Mouse (Mus musculus): ENCODE measurements at regions not wholly inside any gene's neighbourhood (a gene's known extent, or its start where the extent isn't known, plus 50 kb on each side); places are given as distances from the start of the nearest gene placed in this dataset.

- no peak for DNase-seq (ENCODE audit: extremely low read depth, low read depth, low spot score)
Measured at GRCm38 (mm10) chr13:97527958-97528357, 232.5 kb downstream of the Gm10260 start.

GRCm38 (mm10) chr13:97524847-97525434, 235.5 kb downstream of the Gm10260 start:
- no peak for DNase-seq (ENCODE audit: extremely low read depth, low read depth, low spot score)

- DNase-seq (ENCODE audit: extremely low read depth, low read depth, low spot score), result no peak
Measured at GRCm38 (mm10) chr13:97523523-97524412, 236.7 kb downstream of the Gm10260 start.

GRCm38 (mm10) chr13:97520988-97521547, 239.4 kb downstream of the Gm10260 start:
- DNase-seq (ENCODE audit: extremely low read depth, low read depth, low spot score), result no peak

- no peak for DNase-seq (ENCODE audit: extremely low read depth, low read depth, low spot score)
Measured at GRCm38 (mm10) chr13:97516731-97517130, 243.7 kb downstream of the Gm10260 start.

- DNase-seq (ENCODE audit: extremely low read depth, low read depth, low spot score), result no peak
Measured at GRCm38 (mm10) chr13:97514421-97515066, 245.9 kb downstream of the Gm10260 start.

GRCm38 (mm10) chr13:97512521-97512920, 247.9 kb downstream of the Gm10260 start:
- no peak for DNase-seq (ENCODE audit: extremely low read depth, low read depth, low spot score)

- DNase-seq (ENCODE audit: extremely low read depth, low read depth, low spot score), result no peak
Measured at GRCm38 (mm10) chr13:97510431-97511261, 249.8 kb downstream of the Gm10260 start.

GRCm38 (mm10) chr13:97504949-97505348, 255.5 kb downstream of the Gm10260 start:
- DNase-seq (ENCODE audit: extremely low read depth, low read depth, low spot score), result no peak

GRCm38 (mm10) chr13:97503955-97504739, 256.3 kb downstream of the Gm10260 start:
- DNase-seq (ENCODE audit: extremely low read depth, low read depth, low spot score), result no peak

GRCm38 (mm10) chr13:97503391-97503790, 257.0 kb downstream of the Gm10260 start:
- no peak for DNase-seq (ENCODE audit: extremely low read depth, low read depth, low spot score)

- DNase-seq (ENCODE audit: extremely low read depth, low read depth, low spot score), result no peak
Measured at GRCm38 (mm10) chr13:97500155-97500554, 259.2 kb downstream of the Enc1 start.

GRCm38 (mm10) chr13:97498981-97499380, 258.1 kb downstream of the Enc1 start:
- no peak for DNase-seq (ENCODE audit: extremely low read depth, low read depth, low spot score)

GRCm38 (mm10) chr13:97497928-97498327, 257.0 kb downstream of the Enc1 start:
- DNase-seq (ENCODE audit: extremely low read depth, low read depth, low spot score), result no peak

GRCm38 (mm10) chr13:97494770-97495169, 253.9 kb downstream of the Enc1 start:
- no peak for DNase-seq (ENCODE audit: extremely low read depth, low read depth, low spot score)

GRCm38 (mm10) chr13:97493836-97494235, 252.9 kb downstream of the Enc1 start:
- DNase-seq (ENCODE audit: extremely low read depth, low read depth, low spot score), result no peak

- no peak for DNase-seq (ENCODE audit: extremely low read depth, low read depth, low spot score)
Measured at GRCm38 (mm10) chr13:97492958-97493735, 252.2 kb downstream of the Enc1 start.

- DNase-seq (ENCODE audit: extremely low read depth, low read depth, low spot score), result no peak
Measured at GRCm38 (mm10) chr13:97491865-97492847, 251.3 kb downstream of the Enc1 start.

Measured in fat pad, adult 2 months (tissue).